Mouse (Mus musculus) hindbrain, embryonic 14.5 days (tissue): ENCODE data around the gene Gm7792. TPM values are rescaled to one million over a fixed set of nuclear protein-coding genes. Genes with fewer than 3 reads are reported as not detected.
"Not testable (repeated sequence)": the region's sequence is repeated elsewhere in the genome, so short reads cannot be mapped to it uniquely, and the experiment has no call there.

Experiments
- ATAC-seq: fragments of 200-750 bp; cut with Nextera tagmentation; 2 replicates; pipeline ENCODE4 v1.8.0; 2017; ENCODE audit warnings: moderate number of reproducible peaks, mild to moderate bottlenecking, moderate TSS enrichment, moderate library complexity; ENCODE audit not compliant: low FRiP score
- DNase-seq: peaks from one replicate; pipeline ENCODE4 v3.0.0-alpha.2; 2015; ENCODE audit warnings: low spot score
- H3K27ac ChIP-seq: fragments of 300-500 bp; sonication (generic); 2 replicates; pipeline ENCODE4 v1.5.1; 2014; ENCODE audit warnings: mild to moderate bottlenecking, moderate library complexity
- H3K27me3 ChIP-seq: fragments of 300-500 bp; sonication (generic); 2 replicates; pipeline ENCODE4 v1.6.1; 2014; ENCODE audit warnings: mild to moderate bottlenecking, low read length, mixed read lengths; ENCODE audit not compliant: control insufficient read depth, insufficient read depth
- H3K36me3 ChIP-seq: fragments of 300-500 bp; sonication (generic); replicated peaks from 2 replicates; pipeline ENCODE4 v1.6.1; 2014; ENCODE audit not compliant: control insufficient read depth, insufficient read depth
- H3K4me1 ChIP-seq: fragments of 300-500 bp; sonication (generic); replicated peaks from 2 replicates; pipeline ENCODE4 v1.6.1; 2014; ENCODE audit warnings: antibody characterized with exemption, low read length, mixed read lengths; ENCODE audit not compliant: control insufficient read depth, insufficient read depth
- H3K4me2 ChIP-seq: fragments of 300-500 bp; sonication (generic); replicated peaks from 2 replicates; pipeline ENCODE4 v1.6.1; 2014; ENCODE audit warnings: mild to moderate bottlenecking, moderate library complexity
- H3K4me3 ChIP-seq: fragments of 300-500 bp; sonication (generic); replicated peaks from 2 replicates; pipeline ENCODE4 v1.5.1; 2014; ENCODE audit warnings: mild to moderate bottlenecking, low read length
- H3K9ac ChIP-seq: fragments of 300-500 bp; sonication (generic); 2 replicates; pipeline ENCODE4 v1.6.1; 2014
- H3K9me3 ChIP-seq: fragments of 300-500 bp; sonication (generic); 2 replicates; pipeline ENCODE4 v1.6.1; 2016; ENCODE audit warnings: low read length; ENCODE audit not compliant: control insufficient read depth
- WGBS: fragments of 180-500 bp; shearing (Covaris S2); extraction: QIAGEN DNeasy Blood & Tissue Kit; methylation state at CpG from one replicate; pipeline ENCODE4 v1.1.7; 2014; 5-methylcytosine and 5-hydroxymethylcytosine counted together
- polyA plus RNA-seq: library from polyadenylated mRNA; unstranded; fragments of >200 nt; fragmentation: Nextera tagmentation; extraction: Ambion mirVana; gene quantifications from 2 replicates; pipeline ENCODE4 v1.2.1, GENCODE M21; 2014

Gene Gm7792
- polyA plus RNA-seq: not detected in 2 replicates

DNA sequence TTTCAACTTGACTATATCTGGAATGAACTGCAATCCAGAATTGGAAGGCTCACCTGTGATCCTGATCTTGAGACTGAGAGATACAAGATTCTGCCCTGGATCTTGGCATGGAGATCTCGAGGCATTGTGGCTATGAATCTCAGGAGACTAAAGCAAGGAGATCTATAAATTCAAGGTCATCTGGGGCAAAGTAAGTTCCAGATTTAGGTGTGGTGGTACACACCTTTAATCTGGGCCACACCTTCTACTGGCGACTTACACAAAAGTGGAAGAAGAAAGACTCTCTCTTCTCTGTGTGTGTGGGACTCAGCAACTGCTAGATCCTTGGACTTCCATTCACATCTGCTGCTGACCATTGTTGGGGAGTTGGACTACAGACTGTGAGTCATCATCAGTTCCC lies at the start of gene Gm7792:
Gene Gm7792, plus strand, starts transcription at position 301 of the 400 bp plus-strand sequence.
- not testable (repeated sequence) for H3K27ac ChIP-seq, H3K4me3 ChIP-seq, DNase-seq, H3K9ac ChIP-seq, H3K9me3 ChIP-seq, ATAC-seq, H3K4me1 ChIP-seq, H3K36me3 ChIP-seq, H3K4me2 ChIP-seq, H3K27me3 ChIP-seq
- WGBS: 75% methylated on average over 1 of the region's 2 CpGs

Other genes with a start within 250 kb of the Gm7792 start
- gene C87414, start 172.2 kb upstream of the Gm7792 start, polyA plus RNA-seq: not detected in 2 replicates
- not detected in 2 replicates for gene Gm16429, start 85.3 kb downstream of the Gm7792 start, polyA plus RNA-seq
- not detected in 2 replicates for gene BC061212, start 226.8 kb downstream of the Gm7792 start, polyA plus RNA-seq
- not detected in 2 replicates for gene Gm6351, start 232.6 kb downstream of the Gm7792 start, polyA plus RNA-seq